Mouse (Mus musculus): ENCODE measurements around the gene Ncoa6. TPM values are rescaled to one million over a fixed set of nuclear protein-coding genes. Genes with fewer than 3 reads are reported as not detected.

The Ncoa6 gene
- total RNA-seq, 1 experiment, result 10.4 TPM

DNA sequence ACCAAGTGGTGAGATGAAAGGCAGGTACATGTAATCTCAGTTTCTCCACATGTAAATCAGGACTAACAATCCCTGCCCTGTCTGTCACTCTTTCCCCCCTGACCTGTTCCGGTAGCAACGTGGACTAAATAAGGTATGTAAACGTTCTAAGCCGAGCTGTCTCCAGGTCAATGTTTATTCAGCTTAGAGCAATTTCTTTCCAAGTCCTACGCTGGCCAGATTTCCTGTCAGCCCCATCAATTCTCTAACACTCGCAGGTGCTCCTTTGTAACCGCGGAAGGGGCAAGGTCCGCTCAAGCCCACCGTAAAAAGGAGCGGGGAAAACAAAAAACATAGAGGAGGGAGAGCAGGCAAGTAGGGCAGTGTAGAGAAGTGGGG, 92.6 kb downstream of the Ncoa6 start:
- DNase-seq (ENCODE audit: low read depth, low spot score), result no peak
- in situ Hi-C loops (cut with MboI; ENCODE audit: low sequenced_read_pairs in 2 of 2, unreplicated experiment in 2 of 2), result no loop called here

DNA sequence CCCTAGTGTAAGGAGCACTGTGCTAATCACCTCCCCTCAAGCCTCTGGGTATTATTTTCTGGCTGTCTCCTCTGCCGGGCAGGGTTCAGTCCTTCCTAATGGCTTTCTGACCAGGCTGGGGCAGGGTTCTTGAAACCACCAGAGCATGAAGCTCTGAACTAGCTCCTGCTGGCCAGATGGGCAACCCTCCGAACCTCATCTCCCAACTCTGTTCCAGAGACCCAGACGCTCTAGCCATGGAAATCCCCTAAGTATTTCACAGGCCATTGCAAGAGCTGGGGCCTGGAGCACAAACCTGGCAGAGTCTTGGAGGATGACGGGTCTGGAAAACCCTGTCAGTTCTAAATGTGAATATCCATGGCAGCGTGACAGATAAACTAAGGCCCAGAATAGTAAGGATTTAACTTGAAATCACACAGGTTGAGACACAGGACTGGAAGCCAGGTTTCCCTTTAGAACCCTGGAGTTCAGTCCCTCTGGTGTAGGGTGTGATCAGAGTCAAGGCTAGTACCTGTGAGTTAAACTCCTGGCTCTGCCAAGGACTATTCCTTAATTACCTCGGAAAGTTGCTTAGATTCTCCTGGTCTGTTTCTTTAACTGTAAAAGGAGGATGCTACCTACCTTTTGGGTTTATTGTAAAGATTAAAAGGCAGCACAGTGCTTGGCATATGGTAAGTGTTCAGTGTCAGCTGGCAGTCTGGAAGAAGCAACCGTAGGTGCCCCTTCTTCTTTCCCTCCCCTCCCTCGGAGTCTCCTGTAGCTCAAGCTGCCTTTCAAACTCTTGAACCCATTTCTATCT, 93.2 kb downstream of the Ncoa6 start, which contains the start of gene Trp53inp2:
Gene Trp53inp2, plus strand, starts transcription at position 799 of the 799 bp plus-strand sequence.
- Histone ChIP-seq H3K9ac (ENCODE audit: insufficient read depth, low read depth, low read length, poor library complexity, severe bottlenecking) (peak within 1 kb of the TSS; percentile 84), H3K36me3 (ENCODE audit: control insufficient read depth, insufficient read depth, low read length, poor library complexity, severe bottlenecking) (no peaks in the 10 kb centered on the region), H3K4me1 (ENCODE audit: control insufficient read depth in 2 of 2, insufficient read depth in 2 of 2, low read length in 2 of 2, poor library complexity in 1 of 2) (no peaks in the 10 kb centered on the region; a peak in 1 of 4 replicates), H3K27ac (ENCODE audit: insufficient read depth, low read depth, low read length, poor library complexity, severe bottlenecking) (peak within 1 kb of the TSS; percentile 90; the same call in 1 of the 2 replicates), H3K9me3 (ENCODE audit: control insufficient read depth, insufficient read depth, low read depth, low read length) (no peaks in the 10 kb centered on the region), H3K4me3 (ENCODE audit: insufficient read depth in 1 of 2, low read depth in 1 of 2, low read length in 2 of 2, poor library complexity in 1 of 2, severe bottlenecking in 1 of 2) (peak within 1 kb of the TSS; percentile 93 to 95)
- TF ChIP-seq MAFK (IDR thresholded peaks at IDR 0.05; ENCODE audit: insufficient read depth, low read depth, low read length), result no peak
- TF ChIP-seq ZNF384 (IDR thresholded peaks at IDR 0.05; ENCODE audit: low read depth, low read length), result no peak
- no peak for TF ChIP-seq CHD2 (IDR thresholded peaks at IDR 0.05; ENCODE audit: low read depth, low read length)
- no peak for TF ChIP-seq HCFC1 (IDR thresholded peaks at IDR 0.05; ENCODE audit: borderline replicate concordance, insufficient read depth, low read length)
- TF ChIP-seq ZC3H11A (IDR thresholded peaks at IDR 0.05; ENCODE audit: borderline replicate concordance, low read depth, low read length), result no peak
- no peak for DNase-seq (ENCODE audit: low read depth, low spot score)
- in situ Hi-C loops (cut with MboI; ENCODE audit: low sequenced_read_pairs in 2 of 2, unreplicated experiment in 2 of 2), result no loop called here

More for the DNA sequence above, 92.6 kb downstream of the Ncoa6 start:
- Histone ChIP-seq H3K4me1 (ENCODE audit: control insufficient read depth in 2 of 2, insufficient read depth in 2 of 2, low read length in 2 of 2, poor library complexity in 1 of 2) (peaks cover 0 to 2% of the 10 kb centered on the region in 2 experiments; a peak in 1 of 4 replicates), H3K4me3 (ENCODE audit: insufficient read depth in 1 of 2, low read depth in 1 of 2, low read length in 2 of 2, poor library complexity in 1 of 2, severe bottlenecking in 1 of 2) (peak overlapping the region; percentile 93 to 95), H3K9ac (ENCODE audit: insufficient read depth, low read depth, low read length, poor library complexity, severe bottlenecking) (peak overlapping the region; percentile 65; the same call in 1 of the 2 replicates), H3K27ac (ENCODE audit: insufficient read depth, low read depth, low read length, poor library complexity, severe bottlenecking) (no peak overlapping the region), H3K9me3 (ENCODE audit: control insufficient read depth, insufficient read depth, low read depth, low read length) (no peaks in the 10 kb centered on the region), H3K36me3 (ENCODE audit: control insufficient read depth, insufficient read depth, low read length, poor library complexity, severe bottlenecking) (no peaks in the 10 kb centered on the region)
- TF ChIP-seq ZNF384 (IDR thresholded peaks at IDR 0.05; ENCODE audit: low read depth, low read length) (no peak), HCFC1 (IDR thresholded peaks at IDR 0.05; ENCODE audit: borderline replicate concordance, insufficient read depth, low read length) (no peak), CHD2 (IDR thresholded peaks at IDR 0.05; ENCODE audit: low read depth, low read length) (no peak), MAFK (IDR thresholded peaks at IDR 0.05; ENCODE audit: insufficient read depth, low read depth, low read length) (no peak), ZC3H11A (IDR thresholded peaks at IDR 0.05; ENCODE audit: borderline replicate concordance, low read depth, low read length) (no peak)

- H3K4me1 ChIP-seq (ENCODE audit: control insufficient read depth in 2 of 2, insufficient read depth in 2 of 2, low read length in 2 of 2, poor library complexity in 1 of 2), result no peaks in the 10 kb centered on the region; a peak in 1 of 4 replicates
- no peak for DNase-seq (ENCODE audit: low read depth, low spot score)
- H3K4me3 ChIP-seq (ENCODE audit: insufficient read depth in 1 of 2, low read depth in 1 of 2, low read length in 2 of 2, poor library complexity in 1 of 2, severe bottlenecking in 1 of 2), result no peak overlapping the region
- no peak overlapping the region for H3K27ac ChIP-seq (ENCODE audit: insufficient read depth, low read depth, low read length, poor library complexity, severe bottlenecking)
- TF ChIP-seq CHD2 (IDR thresholded peaks at IDR 0.05; ENCODE audit: low read depth, low read length), result no peak
- TF ChIP-seq MAFK (IDR thresholded peaks at IDR 0.05; ENCODE audit: insufficient read depth, low read depth, low read length), result no peak
- no peak for TF ChIP-seq HCFC1 (IDR thresholded peaks at IDR 0.05; ENCODE audit: borderline replicate concordance, insufficient read depth, low read length)
- no peak for TF ChIP-seq ZC3H11A (IDR thresholded peaks at IDR 0.05; ENCODE audit: borderline replicate concordance, low read depth, low read length)
- TF ChIP-seq ZNF384 (IDR thresholded peaks at IDR 0.05; ENCODE audit: low read depth, low read length), result no peak
- H3K9ac ChIP-seq (ENCODE audit: insufficient read depth, low read depth, low read length, poor library complexity, severe bottlenecking), result no peak overlapping the region
- H3K36me3 ChIP-seq (ENCODE audit: control insufficient read depth, insufficient read depth, low read length, poor library complexity, severe bottlenecking), result no peaks in the 10 kb centered on the region
- in situ Hi-C loops (cut with MboI; ENCODE audit: low sequenced_read_pairs in 2 of 2, unreplicated experiment in 2 of 2), result no loop called here
- H3K9me3 ChIP-seq (ENCODE audit: control insufficient read depth, insufficient read depth, low read depth, low read length), result no peaks in the 10 kb centered on the region
Measured at GRCm38 (mm10) chr2:155376191-155376590, 97.5 kb downstream of the Ncoa6 start.

DNA sequence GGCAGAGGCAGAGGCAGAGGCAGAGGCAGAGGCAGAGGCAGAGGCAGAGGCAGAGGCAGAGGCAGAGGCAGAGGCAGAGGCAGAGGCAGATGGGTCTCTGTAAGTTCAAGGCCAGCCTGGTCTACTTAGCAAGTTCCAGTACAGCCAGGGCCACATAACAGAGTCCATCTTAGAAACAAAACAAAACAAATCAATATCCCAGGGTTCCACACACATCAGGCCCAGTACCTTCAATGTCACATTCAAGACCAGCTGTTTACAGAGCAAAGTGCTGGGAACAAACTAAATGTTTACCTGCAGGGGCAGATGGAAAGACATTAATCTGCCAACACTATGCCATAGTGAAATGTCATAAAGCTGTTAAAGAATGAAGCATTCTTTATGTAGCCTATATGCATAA, 99.2 kb downstream of the Ncoa6 start:
- no peak overlapping the region for H3K9ac ChIP-seq (ENCODE audit: insufficient read depth, low read depth, low read length, poor library complexity, severe bottlenecking)
- H3K9me3 ChIP-seq (ENCODE audit: control insufficient read depth, insufficient read depth, low read depth, low read length), result no peaks in the 10 kb centered on the region
- no peak for DNase-seq (ENCODE audit: low read depth, low spot score)
- no peak overlapping the region for H3K4me3 ChIP-seq (ENCODE audit: insufficient read depth in 1 of 2, low read depth in 1 of 2, low read length in 2 of 2, poor library complexity in 1 of 2, severe bottlenecking in 1 of 2)
- in situ Hi-C loops (cut with MboI; ENCODE audit: low sequenced_read_pairs in 2 of 2, unreplicated experiment in 2 of 2), result no loop called here
- H3K4me1 ChIP-seq (ENCODE audit: control insufficient read depth in 2 of 2, insufficient read depth in 2 of 2, low read length in 2 of 2, poor library complexity in 1 of 2), result no peaks in the 10 kb centered on the region; a peak in 1 of 4 replicates
- H3K36me3 ChIP-seq (ENCODE audit: control insufficient read depth, insufficient read depth, low read length, poor library complexity, severe bottlenecking), result no peaks in the 10 kb centered on the region
- no peak for TF ChIP-seq ZC3H11A (IDR thresholded peaks at IDR 0.05; ENCODE audit: borderline replicate concordance, low read depth, low read length)
- no peak for TF ChIP-seq MAFK (IDR thresholded peaks at IDR 0.05; ENCODE audit: insufficient read depth, low read depth, low read length)
- TF ChIP-seq CHD2 (IDR thresholded peaks at IDR 0.05; ENCODE audit: low read depth, low read length), result no peak
- H3K27ac ChIP-seq (ENCODE audit: insufficient read depth, low read depth, low read length, poor library complexity, severe bottlenecking), result no peak overlapping the region
